Mouse (Mus musculus) liver, embryonic 15.5 days (tissue): ENCODE results near the gene Gtf2f1. TPM values are rescaled to one million over a fixed set of nuclear protein-coding genes. Genes with fewer than 3 reads are reported as not detected.
"Not testable (repeated sequence)": the region's sequence is repeated elsewhere in the genome, so short reads cannot be mapped to it uniquely, and the experiment has no call there.

Source experiments
- ATAC-seq: fragments of 200-750 bp; cut with Nextera tagmentation; 2 replicates; pipeline ENCODE4 v1.8.0; 2017; ENCODE audit warnings: moderate number of reproducible peaks, mild to moderate bottlenecking, moderate library complexity; ENCODE audit not compliant: insufficient read depth
- H3K27ac ChIP-seq: fragments of 300-500 bp; sonication (generic); replicated peaks from 2 replicates; pipeline ENCODE4 v1.5.1; 2015; ENCODE audit warnings: mild to moderate bottlenecking, inconsistent platforms
- H3K27me3 ChIP-seq: fragments of 300-500 bp; sonication (generic); 2 replicates; pipeline ENCODE4 v1.6.1; 2015; ENCODE audit warnings: mild to moderate bottlenecking, inconsistent platforms
- H3K36me3 ChIP-seq: fragments of 300-500 bp; sonication (generic); replicated peaks from 2 replicates; pipeline ENCODE4 v1.6.1; 2015; ENCODE audit warnings: moderate library complexity, mild to moderate bottlenecking, inconsistent platforms
- H3K4me1 ChIP-seq: fragments of 300-500 bp; sonication (generic); replicated peaks from 2 replicates; pipeline ENCODE4 v1.6.1; 2015; ENCODE audit warnings: inconsistent platforms
- H3K4me2 ChIP-seq: fragments of 300-500 bp; sonication (generic); 2 replicates; pipeline ENCODE4 v1.6.1; 2015; ENCODE audit warnings: moderate library complexity, mild to moderate bottlenecking, inconsistent platforms
- H3K4me3 ChIP-seq: fragments of 300-500 bp; sonication (generic); replicated peaks from 2 replicates; pipeline ENCODE4 v1.5.1; 2015; ENCODE audit warnings: mild to moderate bottlenecking, inconsistent platforms
- H3K9ac ChIP-seq: fragments of 300-500 bp; sonication (generic); 2 replicates; pipeline ENCODE4 v1.6.1; 2015; ENCODE audit warnings: moderate library complexity, mild to moderate bottlenecking, inconsistent platforms
- H3K9me3 ChIP-seq: fragments of 300-500 bp; sonication (generic); replicated peaks from 2 replicates; pipeline ENCODE4 v1.6.1; 2016; ENCODE audit warnings: inconsistent platforms
- WGBS: fragments of 180-500 bp; shearing (Covaris S2); methylation state at CpG from one replicate; pipeline ENCODE4 v1.1.7; 2015; ENCODE audit warnings: mixed read lengths; ENCODE audit not compliant: insufficient replicate concordance; 5-methylcytosine and 5-hydroxymethylcytosine counted together
- polyA plus RNA-seq: library from polyadenylated mRNA; unstranded; fragments of >200 nt; fragmentation: Nextera tagmentation; extraction: Ambion mirVana; gene quantifications from 2 replicates; pipeline ENCODE4 v1.2.1, GENCODE M21; 2015

The Gtf2f1 gene
- polyA plus RNA-seq = 46.8 and 48.8 TPM in 2 replicates

DNA sequence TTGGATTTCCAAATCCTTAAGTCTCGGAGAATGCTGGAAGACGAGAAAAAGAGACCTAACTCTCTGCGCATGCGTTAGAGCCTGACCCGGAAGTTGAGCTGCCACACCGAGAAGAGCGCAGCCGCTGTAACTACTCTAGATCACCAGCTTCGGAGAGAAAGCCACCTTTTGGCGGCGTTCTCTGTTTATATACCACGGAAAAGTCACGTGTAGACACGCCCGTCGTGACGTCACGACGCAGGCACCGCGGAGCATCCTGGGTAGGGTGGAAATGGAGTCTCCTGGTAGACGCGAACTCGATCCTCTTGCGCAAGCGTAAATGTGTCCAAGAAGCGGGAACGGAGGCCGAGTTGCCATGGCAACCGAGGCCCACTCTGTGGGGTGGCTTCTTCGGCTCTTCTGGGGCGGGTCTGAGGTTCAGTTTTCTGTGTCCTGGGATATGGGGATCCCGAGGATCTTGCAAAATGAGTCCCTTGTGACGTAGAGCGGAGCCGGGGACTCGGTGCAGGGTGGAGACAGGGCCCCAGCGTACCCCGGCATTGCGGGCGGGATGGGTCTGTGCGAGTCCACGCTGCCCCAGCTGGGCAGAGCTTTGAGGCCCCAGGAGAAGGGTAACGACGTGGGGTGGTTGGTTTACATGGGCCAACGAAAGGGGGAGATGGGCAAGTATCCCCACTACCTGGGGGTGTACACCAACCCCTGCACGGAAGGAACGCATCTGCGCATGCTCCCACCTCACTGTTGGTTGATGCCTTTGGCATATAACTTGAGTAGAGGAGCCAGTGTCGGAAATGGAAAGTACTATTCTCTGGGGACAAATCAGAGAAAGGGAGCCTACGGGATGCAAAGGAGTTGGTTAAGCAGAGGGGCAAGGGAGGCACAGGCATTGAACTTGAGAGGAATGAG, at the start of gene Gtf2f1, which contains the start of gene Gm17949:
TSS of gene Gtf2f1 (minus strand) at position 53 of the 906 bp plus-strand sequence.
TSS of gene Gm17949 (plus strand) at position 234 of the 906 bp plus-strand sequence.
- peak; percentile 87 for ATAC-seq
- H3K27me3 ChIP-seq = no peaks in the 10 kb centered on the region
- peaks cover 50% of the 10 kb centered on the region for H3K4me1 ChIP-seq
- under 1% methylated on average over 51 of the region's 51 CpGs for whole genome bisulfite sequencing
- H3K9me3 ChIP-seq = no peaks in the 10 kb centered on the region
- H3K27ac ChIP-seq = peak within 1 kb of the TSS; percentile 90
- H3K36me3 ChIP-seq = peaks cover 31% of the 10 kb centered on the region
- peak within 1 kb of the TSS; percentile 82 for H3K9ac ChIP-seq
- H3K4me3 ChIP-seq = peak within 1 kb of the TSS; percentile 74
- peak within 1 kb of the TSS; percentile 92 for H3K4me2 ChIP-seq

GRCm38 (mm10) chr17:57060231-57060801, 49.2 kb upstream of the Gtf2f1 start:
- H3K27ac ChIP-seq = peak overlapping the region; percentile 75
- no peaks in the 10 kb centered on the region for H3K36me3 ChIP-seq
- peak overlapping the region; percentile 64 for H3K4me3 ChIP-seq
- H3K4me2 ChIP-seq = peak overlapping the region; percentile 91
- no peaks in the 10 kb centered on the region for H3K9me3 ChIP-seq
- peak overlapping the region; percentile 66 for H3K9ac ChIP-seq
- peaks cover 76% of the 10 kb centered on the region for H3K27me3 ChIP-seq
- H3K4me1 ChIP-seq = peaks cover 42% of the 10 kb centered on the region
- peak; percentile 80 for ATAC-seq
- WGBS = under 1% methylated on average over 44 of the region's 44 CpGs

DNA sequence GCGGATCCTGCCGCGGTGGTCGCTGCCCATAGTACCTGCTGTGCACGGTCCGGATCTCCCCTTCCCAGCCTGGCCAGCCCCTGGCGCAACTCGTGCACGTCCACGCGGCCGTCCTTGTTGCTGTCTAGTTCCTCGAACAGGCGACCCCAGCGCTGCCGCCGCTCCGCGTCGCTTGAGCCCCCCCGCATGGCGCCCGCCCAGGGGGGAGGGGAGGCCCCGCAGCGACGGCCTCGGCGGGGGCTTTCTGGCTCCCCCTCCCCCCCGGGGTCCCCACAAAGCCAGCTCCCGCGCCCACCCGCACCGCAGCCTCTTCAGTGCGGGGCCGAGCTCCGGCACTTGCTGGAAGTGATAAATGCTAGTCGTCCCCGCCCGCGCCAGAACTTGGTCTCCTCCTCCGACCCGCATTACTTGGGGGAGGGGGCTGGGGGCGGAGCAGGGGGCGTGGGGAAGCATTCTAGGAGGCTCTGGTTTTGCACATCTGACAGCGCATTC, 48.4 kb upstream of the Gtf2f1 start, which contains the start of gene Slc25a23:
TSS of gene Slc25a23 (minus strand) at position 378 of the 492 bp plus-strand sequence.
- Histone ChIP-seq H3K9me3 (no peaks in the 10 kb centered on the region), H3K4me3 (peak within 1 kb of the TSS; percentile 64), H3K27me3 (peaks cover 68% of the 10 kb centered on the region), H3K27ac (peak within 1 kb of the TSS; percentile 75), H3K36me3 (no peaks in the 10 kb centered on the region), H3K4me2 (peak within 1 kb of the TSS; percentile 91), H3K4me1 (peaks cover 42% of the 10 kb centered on the region), H3K9ac (peak within 1 kb of the TSS; percentile 66)
- 1% methylated on average over 44 of the region's 45 CpGs for WGBS
- ATAC-seq = peak; percentile 22

DNA sequence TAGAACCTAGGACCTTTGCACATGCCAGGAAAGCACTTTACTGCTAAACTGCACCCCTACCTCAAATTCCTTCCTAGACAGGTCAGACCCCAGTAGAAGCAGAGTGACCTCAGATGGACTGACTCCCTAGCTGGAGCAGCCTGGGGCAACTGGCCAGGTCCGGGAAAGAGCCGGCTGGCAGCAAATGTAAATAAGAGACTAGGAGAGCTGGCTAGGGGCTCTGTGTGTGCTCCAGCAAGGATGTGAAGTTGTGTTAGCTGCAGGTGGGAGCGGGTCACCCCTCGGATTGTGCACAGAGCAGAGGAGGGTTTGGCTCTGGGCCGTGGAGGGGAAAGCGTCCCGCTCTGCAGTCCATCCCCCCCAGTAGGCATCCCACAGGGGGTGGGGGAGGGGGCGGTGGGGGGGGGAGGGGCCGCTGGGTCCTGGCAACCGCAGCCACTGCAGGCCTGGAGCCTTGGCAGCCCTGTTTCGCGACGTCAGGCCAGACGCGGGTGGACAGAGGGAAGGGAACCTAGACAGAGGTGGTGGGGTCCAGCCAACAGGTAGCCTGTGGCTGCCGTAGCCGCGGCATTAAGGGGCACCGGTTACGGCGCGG, 47.9 kb upstream of the Gtf2f1 start, which contains the start of gene Crb3:
TSS of gene Crb3 (plus strand) at position 215 of the 595 bp plus-strand sequence.
- 5% methylated on average over 19 of the region's 22 CpGs for WGBS
- H3K9ac ChIP-seq = peak within 1 kb of the TSS; percentile 66
- H3K4me3 ChIP-seq = peak within 1 kb of the TSS; percentile 64
- peaks cover 63% of the 10 kb centered on the region for H3K27me3 ChIP-seq
- peaks cover 42% of the 10 kb centered on the region for H3K4me1 ChIP-seq
- H3K27ac ChIP-seq = peak within 1 kb of the TSS; percentile 75
- H3K36me3 ChIP-seq = no peaks in the 10 kb centered on the region
- H3K4me2 ChIP-seq = peak within 1 kb of the TSS; percentile 91
- no peak for ATAC-seq
- H3K9me3 ChIP-seq = no peaks in the 10 kb centered on the region

DNA sequence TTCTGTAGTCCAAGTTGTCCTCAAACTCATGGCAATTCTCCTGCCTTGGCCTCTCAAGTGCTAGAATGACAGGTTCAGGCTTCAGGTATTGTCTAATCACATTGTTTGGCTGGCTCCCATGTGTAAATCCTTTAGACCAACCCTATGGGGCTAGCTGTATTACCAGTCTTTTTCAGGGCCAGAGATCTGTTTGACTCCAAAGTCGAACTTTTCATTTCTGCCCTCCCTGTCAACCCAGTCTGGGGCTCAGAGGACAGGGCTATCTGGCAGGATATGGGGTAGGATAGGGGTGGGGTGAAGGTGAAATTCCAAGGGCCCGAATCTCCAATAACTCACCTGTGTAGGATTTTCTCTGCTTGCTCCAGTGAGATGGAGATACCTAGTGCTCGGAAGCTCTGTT, 45.2 kb upstream of the Gtf2f1 start:
- no peak overlapping the region for H3K4me2 ChIP-seq
- H3K4me3 ChIP-seq = no peak overlapping the region
- no peaks in the 10 kb centered on the region for H3K9me3 ChIP-seq
- H3K4me1 ChIP-seq = peaks cover 28% of the 10 kb centered on the region
- ATAC-seq = peak; percentile 7; the same call in 1 of the 2 replicates
- WGBS = 56% methylated on average over 3 of the region's 3 CpGs
- peaks cover 13% of the 10 kb centered on the region; the same call in 1 of the 2 replicates for H3K36me3 ChIP-seq
- 0 out of 2 replicates have a peak overlapping the region, but pooled peaks have one; percentile 24 for H3K27ac ChIP-seq
- peaks cover 37% of the 10 kb centered on the region for H3K27me3 ChIP-seq
- H3K9ac ChIP-seq = no peak overlapping the region

DNA sequence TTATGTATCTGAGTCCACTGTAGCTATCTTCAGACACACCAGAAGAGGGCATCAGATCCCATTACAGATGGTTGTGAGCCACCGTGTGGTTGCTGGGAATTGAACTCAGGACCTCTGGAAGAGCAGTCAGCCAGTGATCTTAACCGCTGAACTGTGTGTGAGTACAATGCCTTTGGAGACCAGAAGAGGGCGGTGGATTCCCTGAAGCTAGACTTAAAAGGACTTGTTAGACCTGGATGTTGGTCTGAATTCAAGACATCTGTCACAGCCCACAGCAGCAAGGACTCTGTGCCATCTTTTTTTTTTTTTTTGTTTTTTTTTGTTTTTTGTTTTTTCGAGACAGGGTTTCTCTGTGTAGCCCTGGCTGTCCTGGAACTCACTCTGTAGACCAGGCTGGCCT, 40.6 kb upstream of the Gtf2f1 start:
- WGBS = 61% methylated on average over 4 of the region's 4 CpGs
- H3K27ac ChIP-seq, H3K4me2 ChIP-seq, H3K4me3 ChIP-seq, H3K9me3 ChIP-seq, ATAC-seq, H3K4me1 ChIP-seq, H3K9ac ChIP-seq, H3K27me3 ChIP-seq: not testable (repeated sequence)
- H3K36me3 ChIP-seq = peaks cover 17% of the 10 kb centered on the region; the same call in 1 of the 2 replicates

GRCm38 (mm10) chr17:57048816-57049215, 37.7 kb upstream of the Gtf2f1 start:
- H3K4me2 ChIP-seq = no peak overlapping the region

DNA sequence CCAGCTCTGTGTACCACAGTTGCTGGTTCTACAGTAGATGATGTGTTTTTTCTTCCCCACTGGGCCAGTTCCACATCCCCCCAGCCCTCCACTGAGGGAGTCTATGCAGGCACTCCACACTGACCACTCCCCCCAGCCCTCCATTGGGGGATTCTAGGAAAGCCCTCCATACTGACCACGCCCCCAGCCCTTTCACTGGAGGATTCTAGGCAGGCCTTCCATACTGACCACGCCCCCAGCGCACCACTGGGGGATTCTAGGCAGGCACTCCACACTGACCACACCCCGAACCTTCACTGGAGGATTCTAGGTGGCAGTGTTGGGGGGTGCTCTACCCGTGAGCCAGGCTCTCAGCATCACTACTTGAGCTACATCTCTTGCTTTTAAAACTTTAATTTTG, 36.3 kb upstream of the Gtf2f1 start:
- Histone ChIP-seq H3K27ac (no peak overlapping the region), H3K9me3 (no peaks in the 10 kb centered on the region), H3K4me1 (no peaks in the 10 kb centered on the region), H3K9ac (no peak overlapping the region), H3K4me3 (no peak overlapping the region), H3K4me2 (no peak overlapping the region), H3K36me3 (peaks cover 9% of the 10 kb centered on the region; the same call in 1 of the 2 replicates), H3K27me3 (no peaks in the 10 kb centered on the region)
- ATAC-seq = 0 out of 2 replicates have a peak, but pooled peaks have one; percentile 22
- 36% methylated on average over 5 of the region's 5 CpGs for WGBS

More at GRCm38 (mm10) chr17:57048816-57049215, 37.7 kb upstream of the Gtf2f1 start:
- peaks cover 20% of the 10 kb centered on the region; the same call in 1 of the 2 replicates for H3K36me3 ChIP-seq
- no peaks in the 10 kb centered on the region for H3K9me3 ChIP-seq
- no peaks in the 10 kb centered on the region for H3K4me1 ChIP-seq
- no peak for ATAC-seq
- 61% methylated on average over 3 of the region's 3 CpGs for WGBS
- H3K27me3 ChIP-seq = no peaks in the 10 kb centered on the region
- H3K27ac ChIP-seq = no peak overlapping the region
- H3K4me3 ChIP-seq = no peak overlapping the region
- H3K9ac ChIP-seq = no peak overlapping the region

GRCm38 (mm10) chr17:57041554-57041953, 30.5 kb upstream of the Gtf2f1 start, which contains the start of gene Slc25a41:
Slc25a41 (minus strand) TSS chr17:57041654.
- Histone ChIP-seq H3K27ac (no peak within 1 kb of the TSS), H3K9me3 (no peaks in the 10 kb centered on the region), H3K4me2 (no peak within 1 kb of the TSS), H3K4me3 (no peak within 1 kb of the TSS), H3K36me3 (0 out of 2 replicates have a peak, but pooled peaks cover 3% of the 10 kb centered on the region), H3K4me1 (no peaks in the 10 kb centered on the region), H3K27me3 (peaks cover 24% of the 10 kb centered on the region), H3K9ac (no peak within 1 kb of the TSS)
- 59% methylated on average over 8 of the region's 8 CpGs for WGBS
- ATAC-seq = no peak

DNA sequence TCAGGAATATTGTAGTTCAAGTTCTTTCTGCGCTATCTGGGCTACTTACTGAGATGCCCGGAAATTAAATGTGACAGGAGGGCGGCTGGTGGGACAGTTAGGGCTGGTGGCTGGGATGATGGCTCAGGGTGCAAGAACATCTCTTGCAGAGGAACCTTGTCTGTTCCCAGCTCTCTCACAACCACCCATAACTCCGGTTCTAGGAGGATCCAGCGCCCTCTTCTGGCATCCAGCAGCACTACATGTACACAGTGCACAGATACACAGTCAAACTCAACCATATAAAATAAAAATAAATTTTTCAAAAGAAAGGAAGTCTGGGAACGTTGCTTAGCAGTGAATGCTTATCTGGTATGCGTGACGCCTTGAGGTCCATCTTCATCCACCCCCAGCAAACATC, 27.9 kb upstream of the Gtf2f1 start:
- ATAC-seq = no peak
- Histone ChIP-seq H3K27ac (no peak overlapping the region), H3K4me2 (no peak overlapping the region), H3K27me3 (peaks cover 24% of the 10 kb centered on the region), H3K36me3 (no peaks in the 10 kb centered on the region), H3K4me1 (no peaks in the 10 kb centered on the region), H3K4me3 (no peak overlapping the region), H3K9ac (no peak overlapping the region), H3K9me3 (no peaks in the 10 kb centered on the region)
- 31% methylated on average over 8 of the region's 8 CpGs for WGBS
